ENCODE assay signal across 17 mouse cellular contexts in the genomic region with DNA sequence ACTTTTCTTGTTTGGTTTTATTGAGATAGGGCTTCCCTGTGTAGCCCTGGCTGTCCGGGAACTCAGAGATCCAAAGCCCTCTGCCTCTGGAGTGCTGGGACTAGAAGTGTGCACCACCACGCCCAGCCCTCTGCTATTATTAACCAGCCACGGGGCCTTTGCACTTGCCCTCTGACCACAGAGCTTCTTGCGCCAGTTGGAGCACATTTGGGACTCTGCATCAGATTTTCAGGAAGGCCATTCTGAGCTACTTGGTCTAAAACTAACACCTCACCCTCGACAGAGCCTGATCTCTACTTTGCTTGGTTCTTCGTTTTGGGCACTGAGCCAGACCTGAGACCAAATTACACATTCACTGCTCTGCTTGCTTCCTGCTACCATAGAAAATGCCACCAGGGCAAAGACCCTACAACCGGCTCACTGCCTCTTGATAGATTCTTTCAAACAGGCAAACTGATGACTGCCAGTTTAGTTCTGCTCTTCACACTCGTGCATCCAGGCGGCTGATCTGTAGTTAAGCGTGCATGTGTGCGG.
A peak's percentile ranks its signal among the peaks of the same experiment; 100 is the strongest.
DNase-seq lines count a peak whose midpoint lies in the region; ATAC-seq and TF ChIP-seq lines count a peak whose summit lies in the region.
"Had no signal": no experiment of that assay in that cellular context is flagged by ENCODE, and none has a peak within 500 bp of the region (broad histone marks: within the 10 kb centered on the region; RNA-seq: fewer than 3 reads in every experiment).

No protein-coding gene starts in this region.

- no peaks in the 10 kb centered on the region for H3K36me3 ChIP-seq in kidney, adult 2 months (ENCODE audit: control insufficient read depth, insufficient read depth, low read length)
- no peaks in the 10 kb centered on the region for H3K36me3 ChIP-seq in kidney, embryonic 14.5 days (ENCODE audit: control insufficient read depth, insufficient read depth, low read length)
- H3K36me3 ChIP-seq in lung, postnatal 0 days (ENCODE audit: insufficient read depth, low read length): no peaks in the 10 kb centered on the region; the same call in 1 of the 2 replicates
- H3K36me3 ChIP-seq: limb, embryonic 12.5 days; liver, embryonic 12.5 days had no signal

- H3K4me3 ChIP-seq in kidney, adult 2 months (ENCODE audit: insufficient read depth, low read depth, low read length): no peak overlapping the region
- no peak overlapping the region for H3K4me3 ChIP-seq in kidney, embryonic 14.5 days (ENCODE audit: low read length)
- H3K4me3 ChIP-seq in lung, adult 2 months (replicated peaks; ENCODE audit: extremely low read depth, low read depth, low read length): no peak overlapping the region
- H3K4me3 ChIP-seq in lung, postnatal 0 days (ENCODE audit: low read depth, low read length): no peak overlapping the region
- H3K4me3 ChIP-seq: limb, embryonic 12.5 days; liver, embryonic 12.5 days had no signal

- no peak for TF ChIP-seq CTCF in kidney, adult 2 months (conservative IDR thresholded peaks at IDR 0.05; ENCODE audit: insufficient read depth, insufficient read length, low read depth, low read length)
- no peak for TF ChIP-seq CTCF in lung, adult 2 months (IDR thresholded peaks at IDR 0.05; ENCODE audit: insufficient read depth, low read length)
- TF ChIP-seq CTCF in brain, embryonic 14.5 days (IDR thresholded peaks at IDR 0.05; ENCODE audit: borderline replicate concordance, extremely low read depth, insufficient read depth, insufficient read length): no peak
- peak; percentile 10; the same call in 1 of the 2 replicates for TF ChIP-seq CTCF in lung, postnatal 0 days (IDR thresholded peaks at IDR 0.05)

- DNase-seq in kidney, adult 2 months: peak; percentile 67
- peak; percentile 50 for DNase-seq in lung, adult 2 months
- no peak for DNase-seq in lung, postnatal 14 days
- DNase-seq in brain, embryonic 14.5 days (ENCODE audit: low read depth): peak; percentile 39
- peak; percentile 49 for DNase-seq in lung, postnatal 0 days (ENCODE audit: low spot score)
- no peak for DNase-seq in adrenal gland, postnatal 14 days
- DNase-seq: adrenal gland, postnatal 25 days; cerebellum, adult 9-11 months; forebrain, postnatal 0 days; gastrocnemius, postnatal 14 days; heart, postnatal 4 days had no signal

- H3K27ac ChIP-seq in kidney, adult 2 months (ENCODE audit: insufficient read depth, low read depth, low read length): no peak overlapping the region
- no peak overlapping the region for H3K27ac ChIP-seq in kidney, embryonic 14.5 days (ENCODE audit: low read depth, low read length)
- H3K27ac ChIP-seq in lung, postnatal 0 days (ENCODE audit: low read length): 0 out of 2 replicates have a peak overlapping the region, but pooled peaks have one; percentile 14
- H3K27ac ChIP-seq: hindbrain, embryonic 14.5 days; limb, embryonic 12.5 days; liver, embryonic 12.5 days; macrophage had no signal

- no peaks in the 10 kb centered on the region for H3K27me3 ChIP-seq in kidney, adult 2 months (replicated peaks; ENCODE audit: control insufficient read depth, insufficient read depth, low read length)
- H3K27me3 ChIP-seq in kidney, embryonic 14.5 days (ENCODE audit: control insufficient read depth, insufficient read depth, low read length): no peaks in the 10 kb centered on the region
- no peaks in the 10 kb centered on the region for H3K27me3 ChIP-seq in lung, postnatal 0 days (replicated peaks; ENCODE audit: insufficient read depth, low read length)
- H3K27me3 ChIP-seq: limb, embryonic 12.5 days; liver, embryonic 12.5 days had no signal

- no peak overlapping the region for H3K4me2 ChIP-seq in kidney, embryonic 14.5 days (replicated peaks; ENCODE audit: low read depth, low read length)
- 0 out of 2 replicates have a peak overlapping the region, but pooled peaks have one; percentile 25 for H3K4me2 ChIP-seq in lung, postnatal 0 days (replicated peaks; ENCODE audit: low read depth, low read length)
- H3K4me2 ChIP-seq: hindbrain, embryonic 14.5 days; limb, embryonic 12.5 days; liver, embryonic 12.5 days had no signal

- H3K4me1 ChIP-seq in kidney, adult 2 months (ENCODE audit: control insufficient read depth, insufficient read depth, low read length): peaks cover 9% of the 10 kb centered on the region; the same call in 1 of the 2 replicates
- H3K4me1 ChIP-seq in kidney, embryonic 14.5 days (ENCODE audit: control insufficient read depth, insufficient read depth, low read length): peaks cover 29% of the 10 kb centered on the region
- H3K4me1 ChIP-seq in lung, adult 2 months (ENCODE audit: control insufficient read depth, insufficient read depth, low read length): peaks cover 15% of the 10 kb centered on the region; the same call in 1 of the 2 replicates
- H3K4me1 ChIP-seq in lung, postnatal 0 days (ENCODE audit: insufficient read depth, low read depth, low read length): peaks cover 6% of the 10 kb centered on the region

- no peak for TF ChIP-seq EP300 in lung, postnatal 0 days (IDR thresholded peaks at IDR 0.05)

- 68% methylated on average over 11 of the region's 11 CpGs for WGBS in kidney, adult 2 months
- 90% methylated on average over 11 of the region's 11 CpGs for WGBS in kidney, embryonic 14.5 days
- WGBS in lung, adult 2 months: 54% methylated on average over 11 of the region's 11 CpGs
- WGBS in lung, postnatal 0 days: 46% methylated on average over 11 of the region's 11 CpGs

- TF ChIP-seq POLR2A in kidney, adult 2 months (IDR thresholded peaks at IDR 0.05; ENCODE audit: low read depth, low read length): no peak
- TF ChIP-seq POLR2A in lung, adult 2 months (IDR thresholded peaks at IDR 0.05; ENCODE audit: borderline replicate concordance, extremely low read depth, low read depth, low read length): no peak
- TF ChIP-seq POLR2A in brain, embryonic 14.5 days (IDR thresholded peaks at IDR 0.05; ENCODE audit: borderline replicate concordance, extremely low read depth, insufficient read depth, insufficient read length, poor library complexity, severe bottlenecking): no peak

- no peak for ATAC-seq in kidney, embryonic 14.5 days (ENCODE audit: low FRiP score, low TSS enrichment)
- ATAC-seq in lung, postnatal 0 days: peak; percentile 20; the same call in 1 of the 2 replicates
- ATAC-seq: forebrain, postnatal 0 days; inflammation-experienced regulatory T-cells, adult 6 months; liver, embryonic 12.5 days had no signal

- no peaks in the 10 kb centered on the region for H3K9me3 ChIP-seq in kidney, embryonic 14.5 days (ENCODE audit: control insufficient read depth, low read length)
- no peaks in the 10 kb centered on the region for H3K9me3 ChIP-seq in lung, postnatal 0 days (ENCODE audit: low read length)
- H3K9me3 ChIP-seq: limb, embryonic 12.5 days; liver, embryonic 12.5 days had no signal

- H3K9ac ChIP-seq in kidney, embryonic 14.5 days (ENCODE audit: low read depth, low read length): no peak overlapping the region
- H3K9ac ChIP-seq in lung, postnatal 0 days (replicated peaks; ENCODE audit: low read depth): no peak overlapping the region
- H3K9ac ChIP-seq: forebrain, postnatal 0 days; hindbrain, embryonic 14.5 days; limb, embryonic 12.5 days; liver, embryonic 12.5 days had no signal

Comparison
In these comparisons a context has a peak if more than half of its experiments do, and no peak if none do; other contexts are left out.
1. DNase-seq: peak in kidney, adult 2 months (single experiment), lung, adult 2 months (single experiment), brain, embryonic 14.5 days (single experiment) and lung, postnatal 0 days (single experiment); none in lung, postnatal 14 days (single experiment) and adrenal gland, postnatal 14 days (single experiment).